Mouse (Mus musculus) gastrocnemius, postnatal 14 days (tissue): ENCODE results near the gene Slc17a3. TPM values are rescaled to one million over a fixed set of nuclear protein-coding genes. Genes with fewer than 3 reads are reported as not detected.

Experiments
- DNase-seq: peaks from one replicate; pipeline ENCODE4 v3.0.0; 2021; ENCODE audit warnings: mixed read lengths
- intact Hi-C: fragments of 180-260 bp; cut with DNase I; formaldehyde crosslinking; loops from one replicate; pipeline ENCODE4 v1.15.1; 2025; ENCODE audit warnings: low total_unique reads
- long read RNA-seq, 2 experiments: library from polyadenylated mRNA; stranded (forward); transcript quantifications; one replicate each; pipeline ENCODE4 v2.0.0; 2021
- total RNA-seq, 2 experiments: library from RNA; stranded (reverse); gene quantifications; 2 replicates each; pipeline ENCODE4 v1.2.3; 2021

The Slc17a3 gene
- not detected for total RNA-seq
- long read RNA-seq, experiment 1 = 0 reads
- long read RNA-seq, experiment 2 = 0 reads

GRCm38 (mm10) chr13:23839308-23839707 lies at the start of gene Slc17a3:
Slc17a3 (plus strand) TSS chr13:23839434.
- DNase-seq = no peak
- intact Hi-C loops = loop anchor here (10.0 kb wide), 1 partner anchor 455 kb away; no protein-coding TSS in a partner anchor

GRCm38 (mm10) chr13:23792520-23792919 lies 46.7 kb upstream of the Slc17a3 start:
- DNase-seq = peak; percentile 6
- intact Hi-C loops = no loop called here

- no peak for DNase-seq
- intact Hi-C loops = no loop called here
These were observed 39.8 kb upstream of the Slc17a3 start for GRCm38 (mm10) chr13:23799405-23799804.

GRCm38 (mm10) chr13:23804532-23804931 lies 34.7 kb upstream of the Slc17a3 start:
- DNase-seq = no peak
- intact Hi-C loops = no loop called here

GRCm38 (mm10) chr13:23806422-23807052 lies 32.7 kb upstream of the Slc17a3 start, which contains the start of gene Slc17a2:
Slc17a2 (plus strand) TSS chr13:23806993.
- intact Hi-C loops = no loop called here
- DNase-seq = no peak

- intact Hi-C loops = no loop called here
These were observed 23.1 kb upstream of the Slc17a3 start for GRCm38 (mm10) chr13:23816148-23816547.

GRCm38 (mm10) chr13:23820179-23820940 lies 18.9 kb upstream of the Slc17a3 start:
- intact Hi-C loops = no loop called here
- DNase-seq = no peak

More at GRCm38 (mm10) chr13:23816148-23816547, 23.1 kb upstream of the Slc17a3 start:
- no peak for DNase-seq

GRCm38 (mm10) chr13:23822213-23822612 lies 17.0 kb upstream of the Slc17a3 start:
- DNase-seq = no peak
- intact Hi-C loops = no loop called here

- intact Hi-C loops = loop anchor here (5.0 kb wide), 1 partner anchor 121 kb away; no protein-coding TSS in a partner anchor
- no peak for DNase-seq
These were observed 12.6 kb upstream of the Slc17a3 start for GRCm38 (mm10) chr13:23826606-23827005.

- DNase-seq = peak; percentile 51
- intact Hi-C loops = loop anchor here (10.0 kb wide), 1 partner anchor 462 kb away; no protein-coding TSS in a partner anchor
These were observed 6.2 kb upstream of the Slc17a3 start for GRCm38 (mm10) chr13:23833053-23833452.

- DNase-seq = no peak
- intact Hi-C loops = loop anchor here (10.0 kb wide), 1 partner anchor 460 kb away; no protein-coding TSS in a partner anchor
These were observed 4.4 kb upstream of the Slc17a3 start for GRCm38 (mm10) chr13:23834836-23835235.

- intact Hi-C loops = loop anchor here (10.0 kb wide), 1 partner anchor 458 kb away; no protein-coding TSS in a partner anchor
These were observed 2.6 kb upstream of the Slc17a3 start for GRCm38 (mm10) chr13:23836630-23837029.

GRCm38 (mm10) chr13:23845851-23846250 lies 6.6 kb downstream of the Slc17a3 start:
- intact Hi-C loops = no loop called here
- peak; percentile 14 for DNase-seq

More at GRCm38 (mm10) chr13:23836630-23837029, 2.6 kb upstream of the Slc17a3 start:
- DNase-seq = no peak

GRCm38 (mm10) chr13:23849299-23849698 lies 10.1 kb downstream of the Slc17a3 start:
- DNase-seq = no peak
- intact Hi-C loops = no loop called here

- intact Hi-C loops = no loop called here
- DNase-seq = no peak
These were observed 17.2 kb downstream of the Slc17a3 start for GRCm38 (mm10) chr13:23856401-23856800.

- no peak for DNase-seq
- intact Hi-C loops = no loop called here
These were observed 22.6 kb downstream of the Slc17a3 start for GRCm38 (mm10) chr13:23861815-23862214.

- DNase-seq = peak; percentile 12
- intact Hi-C loops = no loop called here
These were observed 25.5 kb downstream of the Slc17a3 start for GRCm38 (mm10) chr13:23864711-23865110.

- DNase-seq = no peak
- intact Hi-C loops = no loop called here
These were observed 27.0 kb downstream of the Slc17a3 start for GRCm38 (mm10) chr13:23866086-23866710.

GRCm38 (mm10) chr13:23867000-23867399 lies 27.8 kb downstream of the Slc17a3 start:
- intact Hi-C loops = no loop called here
- no peak for DNase-seq

GRCm38 (mm10) chr13:23867405-23867804 lies 28.2 kb downstream of the Slc17a3 start, which contains the start of gene Slc17a1:
Slc17a1 (plus strand) TSS chr13:23867750.
- intact Hi-C loops = no loop called here
- DNase-seq = no peak
